Mouse (Mus musculus): ENCODE data around the gene Otol1.

The Otol1 gene
- long read RNA-seq, experiment 1, result 0 reads
- long read RNA-seq, experiment 2, result 0 reads

DNA sequence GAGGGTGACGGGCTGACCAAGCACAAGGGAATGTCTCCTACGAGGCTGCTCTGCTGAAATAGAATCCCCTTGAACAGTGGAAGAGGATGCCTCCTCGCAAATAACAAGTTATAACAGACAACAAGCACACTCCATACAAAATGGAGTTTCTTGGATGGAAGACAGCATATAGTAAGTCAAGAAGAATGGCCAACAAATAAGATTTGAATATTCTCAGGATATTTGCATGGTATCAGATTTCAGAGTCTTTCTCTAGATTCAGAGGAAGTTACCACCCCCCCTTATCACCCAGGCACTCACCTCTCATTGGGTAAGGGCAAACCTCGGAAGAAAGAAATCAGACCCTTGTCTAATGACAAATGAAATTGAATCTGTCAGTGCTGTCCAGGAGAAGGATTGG lies at the start of gene Otol1:
TSS of gene Otol1 (plus strand) at position 301 of the 400 bp plus-strand sequence.
- intact Hi-C loops (cut with DNase I), result no loop called here

DNA sequence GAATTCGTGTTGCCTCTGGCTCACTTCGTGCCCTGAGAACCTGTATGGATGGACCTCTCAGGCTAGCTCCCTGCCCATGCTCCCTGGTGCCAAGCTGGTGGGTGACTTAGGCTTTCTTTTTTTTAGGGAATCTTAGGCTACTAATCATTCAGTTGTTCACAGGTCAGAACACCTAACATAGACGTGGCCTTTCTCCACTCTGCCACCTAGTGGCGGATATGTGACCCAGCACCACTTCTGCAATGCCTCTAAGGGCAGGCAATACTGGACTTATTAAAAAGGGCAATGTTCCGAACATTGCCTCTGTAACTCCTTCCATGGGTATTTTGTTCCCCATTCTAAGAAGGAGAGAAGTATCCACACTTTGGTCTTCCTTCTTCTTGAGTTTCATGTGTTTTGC lies 45.2 kb upstream of the Otol1 start:
- intact Hi-C loops (cut with DNase I), result no loop called here

DNA sequence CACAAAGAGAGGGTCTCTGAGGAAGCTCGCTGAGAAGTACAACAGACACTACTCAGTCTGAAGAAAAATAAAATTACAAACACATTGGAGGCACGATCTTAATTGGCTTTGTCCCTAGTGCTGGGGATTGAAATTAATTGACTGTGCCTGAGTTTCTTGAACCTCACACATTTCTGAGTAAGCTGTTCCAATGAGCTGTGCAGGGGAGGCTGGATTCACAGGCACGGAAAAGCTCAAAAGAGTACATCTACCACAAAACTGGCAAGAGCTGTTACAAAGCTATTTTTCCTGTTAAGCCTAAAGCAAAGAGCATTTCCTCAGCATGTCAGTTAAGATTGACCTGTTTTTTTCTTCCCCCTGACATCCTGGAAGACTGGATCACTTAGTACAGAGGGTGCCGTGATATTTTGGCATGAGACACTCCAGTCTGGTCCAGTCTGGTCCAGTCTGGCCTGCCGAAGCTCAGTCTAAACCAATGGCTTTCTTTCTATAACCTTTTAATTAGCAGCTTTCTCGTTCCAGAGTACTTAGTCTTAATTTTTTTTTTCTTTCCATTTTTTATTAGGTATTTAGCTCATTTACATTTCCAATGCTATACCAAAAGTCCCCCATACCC lies 35.8 kb upstream of the Otol1 start:
- intact Hi-C loops (cut with DNase I), result no loop called here

DNA sequence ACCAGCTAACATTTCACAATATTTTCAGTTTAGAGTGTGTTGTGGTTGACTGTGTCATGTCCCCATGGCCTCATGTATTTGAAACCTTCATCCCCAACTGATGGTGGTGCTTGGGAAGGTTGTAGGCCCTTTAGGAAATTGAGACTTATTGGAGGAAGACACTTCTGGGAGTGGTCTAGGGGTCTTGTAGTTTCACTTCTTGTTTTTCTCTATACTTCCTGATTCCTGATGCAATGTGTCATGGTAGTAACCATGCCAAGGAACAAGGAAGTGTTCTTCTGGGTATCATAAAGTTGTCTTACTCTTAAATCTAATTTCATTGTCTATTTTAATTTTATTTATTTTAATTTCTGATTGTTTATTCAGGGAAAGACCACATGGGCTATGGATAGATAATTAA lies 29.3 kb upstream of the Otol1 start:
- intact Hi-C loops (cut with DNase I), result no loop called here

DNA sequence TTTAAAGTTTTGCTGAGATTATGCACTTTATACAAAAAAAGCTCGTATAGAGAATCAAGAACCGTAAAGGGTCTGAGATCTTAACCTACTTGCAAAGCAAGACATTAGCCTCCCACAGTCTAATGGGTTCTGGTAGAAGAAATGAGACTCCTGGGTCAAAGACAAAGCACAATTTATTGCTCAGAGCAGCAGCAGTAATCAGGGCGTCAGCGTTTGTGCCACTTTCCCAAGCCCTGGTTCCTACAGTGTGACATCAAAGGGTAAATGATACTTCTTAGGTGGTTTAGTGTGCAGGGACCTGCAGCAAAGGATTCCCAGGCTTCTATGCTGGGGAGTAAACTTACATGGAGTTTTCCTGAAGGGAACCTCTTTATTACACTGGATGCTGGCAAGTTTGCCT lies 13.6 kb upstream of the Otol1 start:
- intact Hi-C loops (cut with DNase I), result no loop called here

DNA sequence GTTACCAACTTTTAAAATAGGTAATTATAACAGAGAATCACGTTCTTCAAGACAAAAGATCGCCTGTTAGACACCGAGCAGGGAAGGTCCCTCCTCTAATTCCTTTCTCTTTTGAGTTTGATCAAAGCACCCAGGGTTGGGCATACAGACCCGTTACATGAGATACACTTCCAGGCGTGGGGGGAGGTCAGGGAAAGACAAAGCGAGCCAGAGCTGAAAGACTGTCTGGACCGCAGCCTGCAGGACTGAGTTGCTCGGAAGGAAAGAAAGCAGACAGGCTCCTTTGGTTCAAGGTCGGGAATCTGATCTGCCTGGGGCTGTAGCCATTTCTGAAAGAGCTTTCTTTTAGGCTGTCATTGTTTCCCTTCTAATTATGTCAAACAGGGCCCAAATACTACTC lies 5.9 kb upstream of the Otol1 start:
- intact Hi-C loops (cut with DNase I), result no loop called here

DNA sequence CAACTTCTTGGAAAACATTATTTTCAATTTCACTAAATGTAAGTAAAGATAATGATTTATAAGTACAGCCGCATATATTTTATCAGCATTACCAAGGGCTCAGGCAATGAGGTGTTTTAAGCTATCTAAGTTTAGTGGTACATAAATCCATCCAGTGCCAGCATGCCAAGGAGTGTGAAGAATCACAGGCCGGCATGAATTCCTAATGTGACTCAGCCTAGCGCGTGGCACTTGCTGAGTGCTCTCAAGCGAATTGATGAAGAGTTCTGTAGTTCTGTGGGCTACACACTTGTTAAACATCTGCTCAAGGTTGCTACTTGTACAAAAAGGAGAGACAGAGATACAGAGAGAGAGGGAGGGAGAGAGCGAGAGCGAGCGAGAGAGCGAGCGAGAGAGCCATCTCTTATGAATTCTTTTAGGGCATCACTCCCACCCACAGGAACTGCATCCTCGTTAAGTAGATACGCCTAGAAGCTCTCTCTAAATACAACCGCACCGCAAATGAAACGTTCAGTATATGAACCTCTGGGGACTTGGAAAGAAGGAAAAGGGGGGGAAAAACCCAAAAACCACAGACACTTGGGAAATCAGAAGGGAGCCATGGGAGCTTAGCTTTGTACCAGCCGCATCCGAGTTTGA lies 4.2 kb upstream of the Otol1 start:
- intact Hi-C loops (cut with DNase I), result no loop called here

DNA sequence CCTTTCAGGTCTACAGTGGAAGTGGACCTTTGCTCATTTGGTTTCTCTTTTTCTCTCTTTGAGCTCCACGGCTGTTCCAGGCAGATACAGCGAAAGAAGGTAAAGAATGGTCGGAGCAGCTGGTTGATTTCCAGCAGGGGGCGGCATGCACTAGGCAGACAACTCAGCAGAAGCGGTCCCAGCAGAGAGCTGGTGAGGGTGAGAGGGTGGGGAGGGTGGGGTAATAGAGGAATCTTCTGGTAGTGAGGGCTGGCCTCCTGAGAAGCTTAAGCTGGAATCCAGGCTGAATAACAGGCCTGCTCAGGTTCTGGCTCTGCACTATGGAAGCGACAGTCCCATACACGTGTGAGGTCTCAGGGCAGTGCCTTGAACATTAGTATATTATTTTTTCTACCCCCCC lies 3.5 kb upstream of the Otol1 start:
- intact Hi-C loops (cut with DNase I), result no loop called here

DNA sequence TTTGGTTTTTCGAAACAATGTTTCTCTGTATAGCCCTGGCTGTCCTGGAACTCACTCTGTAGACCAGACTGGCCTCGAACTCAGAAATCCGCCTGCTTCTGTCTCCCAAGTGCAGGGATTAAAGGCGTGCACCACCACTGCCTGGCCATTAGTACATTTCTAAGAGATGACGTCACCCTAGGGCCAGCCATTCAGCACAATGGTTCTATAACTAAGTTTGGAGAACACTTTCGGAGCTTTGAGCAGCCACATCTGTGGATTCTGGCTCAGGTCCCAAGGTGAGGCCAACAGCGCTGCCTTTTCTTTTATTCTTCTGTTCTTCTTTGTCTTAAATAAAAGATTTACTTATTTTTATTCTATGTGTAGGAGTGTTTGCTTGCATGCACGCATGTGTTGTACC lies 3.0 kb upstream of the Otol1 start:
- intact Hi-C loops (cut with DNase I), result no loop called here

DNA sequence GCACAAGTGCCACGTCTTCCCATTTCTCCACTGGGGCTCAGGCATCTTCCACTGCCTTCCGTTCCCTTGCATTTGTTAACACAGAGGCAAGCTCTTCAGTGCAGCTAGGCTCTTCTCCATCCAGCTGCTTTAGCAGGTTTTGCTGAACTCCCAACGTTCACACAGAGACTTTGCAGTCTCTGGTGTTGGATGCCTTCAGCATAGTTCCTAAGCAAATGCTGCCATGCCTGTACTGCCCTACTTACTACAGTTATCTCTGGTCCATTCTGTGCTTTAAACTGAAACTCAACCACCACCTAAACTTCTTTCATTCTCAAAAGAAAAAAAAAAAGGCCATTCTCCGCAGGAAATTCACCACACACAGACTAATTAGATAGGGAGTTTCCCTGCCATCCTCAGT lies 5.2 kb downstream of the Otol1 start:
- intact Hi-C loops (cut with DNase I), result no loop called here

DNA sequence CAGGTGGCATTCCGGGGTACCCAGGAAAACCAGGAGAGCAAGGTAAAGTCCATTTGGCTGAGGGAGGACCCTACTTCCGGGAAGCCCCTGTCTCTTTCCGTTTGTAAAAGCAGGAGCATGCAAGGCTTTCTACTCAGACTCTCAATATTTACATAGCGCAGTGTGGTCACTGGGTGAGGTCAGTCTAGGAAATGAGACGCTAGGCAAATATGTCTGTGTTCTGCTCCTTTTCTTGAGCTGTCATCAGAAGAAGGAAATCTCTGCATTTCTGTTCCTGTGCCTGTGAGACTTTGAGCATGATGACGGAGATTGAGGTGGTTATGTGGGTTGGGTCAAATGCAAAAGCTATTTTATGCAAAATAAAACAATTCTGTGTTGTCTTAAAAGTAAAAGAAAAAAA lies 19.2 kb downstream of the Otol1 start:
- intact Hi-C loops (cut with DNase I), result no loop called here

DNA sequence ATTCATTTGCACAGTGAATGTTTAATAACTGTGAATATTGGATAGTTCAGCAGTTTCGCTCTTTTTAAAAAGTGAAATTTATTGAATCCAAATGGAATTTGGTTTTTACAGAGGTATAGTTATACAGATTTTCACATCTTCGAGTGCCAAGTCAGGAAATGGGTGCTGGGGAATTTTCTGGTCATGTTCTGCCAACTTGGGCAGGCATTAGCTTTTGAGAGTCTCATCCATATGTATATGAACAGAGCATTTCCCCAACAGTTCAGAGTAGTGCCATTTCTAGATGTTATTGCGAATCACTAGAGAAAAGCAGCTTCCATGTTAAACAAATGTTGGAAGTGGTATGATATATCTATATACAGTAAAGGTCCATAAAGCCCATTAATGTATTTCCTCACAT lies 21.8 kb downstream of the Otol1 start:
- intact Hi-C loops (cut with DNase I), result no loop called here

DNA sequence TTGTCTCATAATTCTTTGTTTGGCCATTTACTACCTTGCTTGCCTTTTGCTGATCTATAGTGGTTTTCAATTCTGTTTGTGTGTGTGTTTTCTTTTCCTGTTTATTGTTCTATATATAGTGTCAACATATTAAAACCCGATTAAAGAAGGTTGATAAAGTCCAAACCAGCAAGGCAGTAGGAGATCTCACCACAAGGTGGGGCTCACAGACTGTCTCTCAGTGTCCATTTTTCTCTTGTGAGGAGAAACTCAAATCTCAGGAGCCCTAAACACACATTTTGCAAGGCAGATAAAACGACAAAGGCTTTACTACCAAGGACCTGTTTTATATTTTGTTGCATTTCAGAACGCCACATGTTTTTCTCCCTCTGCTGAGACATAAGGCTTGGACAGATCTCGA lies 28.2 kb downstream of the Otol1 start:
- intact Hi-C loops (cut with DNase I), result no loop called here
